ENCODE assay signal across 13 mouse cellular contexts in genomic region chr13:18497582-18498157, GRCm38 (mm10).
A peak's percentile ranks its signal among the peaks of the same experiment; 100 is the strongest.
DNase-seq lines count a peak whose midpoint lies in the region; ATAC-seq and TF ChIP-seq lines count a peak whose summit lies in the region.
"Had no signal": no experiment of that assay in that cellular context is flagged by ENCODE, and none has a peak within 500 bp of the region (broad histone marks: within the 10 kb centered on the region; RNA-seq: fewer than 3 reads in every experiment).

No protein-coding gene starts in this region.

- peaks cover 4% of the 10 kb centered on the region for H3K4me1 ChIP-seq in heart, embryonic 15.5 days (replicated peaks)
- peaks cover 28% of the 10 kb centered on the region for H3K4me1 ChIP-seq in hindbrain, embryonic 10.5 days (replicated peaks)
- peaks cover 5% of the 10 kb centered on the region; the same call in 1 of the 2 replicates for H3K4me1 ChIP-seq in midbrain, embryonic 15.5 days
- H3K4me1 ChIP-seq in liver, postnatal 0 days (ENCODE audit: insufficient read depth), result no peaks in the 10 kb centered on the region

- H3K9ac ChIP-seq in heart, embryonic 15.5 days, result no peak overlapping the region
- peak overlapping the region; percentile 12; the same call in 1 of the 2 replicates for H3K9ac ChIP-seq in midbrain, embryonic 15.5 days
- H3K9ac ChIP-seq in liver, postnatal 0 days (replicated peaks), result no peak overlapping the region
- H3K9ac ChIP-seq: lung, embryonic 14.5 days had no signal

- TF ChIP-seq EP300 in liver, postnatal 0 days (IDR thresholded peaks at IDR 0.05; ENCODE audit: low read depth), result no peak

- no peak overlapping the region for H3K4me3 ChIP-seq in heart, embryonic 15.5 days
- peak overlapping the region; percentile 30 for H3K4me3 ChIP-seq in hindbrain, embryonic 10.5 days
- peak overlapping the region; percentile 21 for H3K4me3 ChIP-seq in midbrain, embryonic 15.5 days
- H3K4me3 ChIP-seq in liver, postnatal 0 days (ENCODE audit: low read depth, low read length), result no peak overlapping the region

- H3K27me3 ChIP-seq in heart, embryonic 15.5 days, result 0 out of 2 replicates have a peak, but pooled peaks cover 4% of the 10 kb centered on the region
- H3K27me3 ChIP-seq in hindbrain, embryonic 10.5 days (ENCODE audit: insufficient read depth, poor library complexity, severe bottlenecking), result 0 out of 2 replicates have a peak, but pooled peaks cover 4% of the 10 kb centered on the region
- H3K27me3 ChIP-seq in midbrain, embryonic 15.5 days (replicated peaks), result 0 out of 2 replicates have a peak, but pooled peaks cover 2% of the 10 kb centered on the region
- H3K27me3 ChIP-seq in liver, postnatal 0 days (ENCODE audit: insufficient read depth, low read length), result no peaks in the 10 kb centered on the region

- no peaks in the 10 kb centered on the region for H3K36me3 ChIP-seq in heart, embryonic 15.5 days
- H3K36me3 ChIP-seq in hindbrain, embryonic 10.5 days, result no peaks in the 10 kb centered on the region
- no peaks in the 10 kb centered on the region for H3K36me3 ChIP-seq in midbrain, embryonic 15.5 days (replicated peaks)
- H3K36me3 ChIP-seq in liver, postnatal 0 days (replicated peaks; ENCODE audit: insufficient read depth, low read length), result no peaks in the 10 kb centered on the region

- no peak for TF ChIP-seq CTCF in liver, postnatal 0 days (IDR thresholded peaks at IDR 0.05; ENCODE audit: low read depth)

- ATAC-seq in heart, embryonic 15.5 days (replicated peaks; ENCODE audit: insufficient number of reproducible peaks, insufficient read depth, low FRiP score, low read depth), result no peak
- peak; percentile 70 for ATAC-seq in midbrain, embryonic 15.5 days (replicated peaks)
- ATAC-seq in liver, postnatal 0 days, result no peak

- no peak overlapping the region for H3K27ac ChIP-seq in heart, embryonic 15.5 days
- 0 out of 2 replicates have a peak overlapping the region, but pooled peaks have one; percentile 8 for H3K27ac ChIP-seq in hindbrain, embryonic 10.5 days
- H3K27ac ChIP-seq in midbrain, embryonic 15.5 days, result 0 out of 2 replicates have a peak overlapping the region, but pooled peaks have one; percentile 15
- no peak overlapping the region for H3K27ac ChIP-seq in liver, postnatal 0 days (ENCODE audit: low read depth)

- H3K4me2 ChIP-seq in heart, embryonic 15.5 days, result peak overlapping the region; percentile 40
- peak overlapping the region; percentile 40 for H3K4me2 ChIP-seq in midbrain, embryonic 15.5 days
- no peak overlapping the region for H3K4me2 ChIP-seq in liver, postnatal 0 days (ENCODE audit: low read depth, low read length)
- H3K4me2 ChIP-seq: lung, embryonic 14.5 days had no signal

- H3K9me3 ChIP-seq in heart, embryonic 15.5 days (replicated peaks), result no peaks in the 10 kb centered on the region
- 0 out of 2 replicates have a peak, but pooled peaks cover 4% of the 10 kb centered on the region for H3K9me3 ChIP-seq in hindbrain, embryonic 10.5 days
- H3K9me3 ChIP-seq in midbrain, embryonic 15.5 days, result no peaks in the 10 kb centered on the region
- no peaks in the 10 kb centered on the region for H3K9me3 ChIP-seq in liver, postnatal 0 days (ENCODE audit: low read length)

- DNase-seq in heart, adult 9 months (ENCODE audit: low spot score in 2 of 2), result no peak
- DNase-seq in embryo, embryonic 11 days, result peak; percentile 38
- DNase-seq in hindbrain, embryonic 10.5 days (ENCODE audit: low spot score), result peak; percentile 31
- no peak for DNase-seq in liver, postnatal 0 days
- DNase-seq in gastrocnemius, postnatal 4 days (ENCODE audit: low spot score in 2 of 2), result no peak
- DNase-seq in layer of hippocampus, adult 8-10 months (ENCODE audit: low spot score in 2 of 2), result no peak
- DNase-seq: adrenal gland, adult 8-10 months; cerebellum, adult 11 months; kidney, postnatal 14 days; left cerebral cortex, postnatal 4 days; lung, embryonic 14.5 days had no signal

- WGBS in heart, embryonic 15.5 days, result 24% methylated on average over 5 of the region's 5 CpGs
- 14% methylated on average over 5 of the region's 5 CpGs for WGBS in hindbrain, embryonic 10.5 days
- 7% methylated on average over 5 of the region's 5 CpGs for WGBS in midbrain, embryonic 15.5 days
- 11% methylated on average over 5 of the region's 5 CpGs for WGBS in liver, postnatal 0 days (ENCODE audit: insufficient replicate concordance)

Comparison
In these comparisons a context has a peak if more than half of its experiments do, and no peak if none do; other contexts are left out.
1. H3K27ac ChIP-seq: peak in hindbrain, embryonic 10.5 days (single experiment) and midbrain, embryonic 15.5 days (single experiment); none in heart, embryonic 15.5 days (single experiment) and liver, postnatal 0 days (single experiment).
2. H3K4me3 ChIP-seq: peak in hindbrain, embryonic 10.5 days (single experiment) and midbrain, embryonic 15.5 days (single experiment); none in heart, embryonic 15.5 days (single experiment) and liver, postnatal 0 days (single experiment).
3. DNase-seq: peak in embryo, embryonic 11 days (single experiment) and hindbrain, embryonic 10.5 days (single experiment); none in heart, adult 9 months (0 of 2), liver, postnatal 0 days (single experiment), gastrocnemius, postnatal 4 days (0 of 2) and layer of hippocampus, adult 8-10 months (0 of 2).